Mouse (Mus musculus) midbrain, embryonic 12.5 days (tissue): ENCODE measurements at regions not wholly inside any gene's neighbourhood (a gene's known extent, or its start where the extent isn't known, plus 50 kb on each side); places are given as distances from the start of the nearest gene placed in this dataset.

Experiments used
- ATAC-seq: fragments of 200-750 bp; cut with Nextera tagmentation; 2 replicates; pipeline ENCODE4 v1.8.0; 2017; ENCODE audit warnings: low read depth, moderate TSS enrichment, moderate library complexity; ENCODE audit not compliant: low FRiP score
- H3K27ac ChIP-seq: fragments of 300-500 bp; sonication (generic); replicated peaks from 2 replicates; pipeline ENCODE4 v1.5.1; 2016; ENCODE audit warnings: mild to moderate bottlenecking
- H3K27me3 ChIP-seq: fragments of 300-500 bp; sonication (generic); 2 replicates; pipeline ENCODE4 v1.6.1; 2016; ENCODE audit warnings: mild to moderate bottlenecking
- H3K36me3 ChIP-seq: fragments of 300-500 bp; sonication (generic); 2 replicates; pipeline ENCODE4 v1.6.1; 2016
- H3K4me1 ChIP-seq: fragments of 300-500 bp; sonication (generic); 2 replicates; pipeline ENCODE4 v1.6.1; 2016
- H3K4me2 ChIP-seq: fragments of 300-500 bp; sonication (generic); replicated peaks from 2 replicates; pipeline ENCODE4 v1.6.1; 2016; ENCODE audit warnings: mild to moderate bottlenecking, moderate library complexity
- H3K4me3 ChIP-seq: fragments of 300-500 bp; sonication (generic); 2 replicates; pipeline ENCODE4 v1.5.1; 2016; ENCODE audit warnings: mild to moderate bottlenecking
- H3K9ac ChIP-seq: fragments of 300-500 bp; sonication (generic); replicated peaks from 2 replicates; pipeline ENCODE4 v1.6.1; 2016; ENCODE audit warnings: mild to moderate bottlenecking, moderate library complexity
- H3K9me3 ChIP-seq: fragments of 300-500 bp; sonication (generic); 2 replicates; pipeline ENCODE4 v1.6.1; 2016; ENCODE audit warnings: mild to moderate bottlenecking
- WGBS: fragments of 180-500 bp; shearing (Covaris S2); methylation state at CpG from one replicate; pipeline ENCODE4 v1.1.7; 2016; 5-methylcytosine and 5-hydroxymethylcytosine counted together

- Histone ChIP-seq H3K9ac (no peak overlapping the region), H3K4me1 (no peaks in the 10 kb centered on the region), H3K36me3 (no peaks in the 10 kb centered on the region), H3K27ac (no peak overlapping the region), H3K4me2 (no peak overlapping the region), H3K27me3 (no peaks in the 10 kb centered on the region), H3K9me3 (no peaks in the 10 kb centered on the region), H3K4me3 (no peak overlapping the region)
- no peak for ATAC-seq
- WGBS: 85% methylated on average over 5 of the region's 5 CpGs
Measured at GRCm38 (mm10) chr12:54472881-54473280, 183.5 kb downstream of the Sptssa start.

- no peak overlapping the region for H3K9ac ChIP-seq
- no peak overlapping the region for H3K4me3 ChIP-seq
- H3K4me2 ChIP-seq: no peak overlapping the region
- H3K9me3 ChIP-seq: no peaks in the 10 kb centered on the region
- H3K27me3 ChIP-seq: no peaks in the 10 kb centered on the region
- WGBS: 79% methylated on average over 3 of the region's 3 CpGs
- no peaks in the 10 kb centered on the region for H3K36me3 ChIP-seq
- no peak for ATAC-seq
- H3K27ac ChIP-seq: no peak overlapping the region
- H3K4me1 ChIP-seq: no peaks in the 10 kb centered on the region
Measured at GRCm38 (mm10) chr12:54472407-54472806, 184.0 kb downstream of the Sptssa start.

- ATAC-seq: no peak
- Histone ChIP-seq H3K27me3 (no peaks in the 10 kb centered on the region), H3K4me2 (no peak overlapping the region), H3K36me3 (no peaks in the 10 kb centered on the region), H3K4me1 (no peaks in the 10 kb centered on the region), H3K9ac (no peak overlapping the region), H3K9me3 (no peaks in the 10 kb centered on the region), H3K27ac (no peak overlapping the region), H3K4me3 (no peak overlapping the region)
- WGBS: 82% methylated on average over 2 of the region's 2 CpGs
Measured at GRCm38 (mm10) chr12:54467635-54468034, 188.7 kb downstream of the Sptssa start.

GRCm38 (mm10) chr12:54463806-54464205 is 192.6 kb downstream of the Sptssa start:
- 85% methylated on average over 7 of the region's 7 CpGs for WGBS
- Histone ChIP-seq H3K36me3 (no peaks in the 10 kb centered on the region), H3K4me2 (no peak overlapping the region), H3K27ac (no peak overlapping the region), H3K9ac (no peak overlapping the region), H3K4me3 (no peak overlapping the region), H3K9me3 (no peaks in the 10 kb centered on the region), H3K4me1 (no peaks in the 10 kb centered on the region), H3K27me3 (no peaks in the 10 kb centered on the region)
- ATAC-seq: no peak

GRCm38 (mm10) chr12:54461411-54461810 is 195.0 kb downstream of the Sptssa start:
- Histone ChIP-seq H3K27me3 (no peaks in the 10 kb centered on the region), H3K4me1 (no peaks in the 10 kb centered on the region), H3K4me3 (no peak overlapping the region), H3K4me2 (no peak overlapping the region), H3K9ac (no peak overlapping the region), H3K27ac (no peak overlapping the region), H3K36me3 (no peaks in the 10 kb centered on the region), H3K9me3 (no peaks in the 10 kb centered on the region)
- WGBS: 90% methylated on average over 3 of the region's 3 CpGs
- no peak for ATAC-seq

GRCm38 (mm10) chr12:54460135-54460523 is 196.2 kb downstream of the Sptssa start:
- no peak overlapping the region for H3K4me3 ChIP-seq
- H3K36me3 ChIP-seq: no peaks in the 10 kb centered on the region
- no peak for ATAC-seq
- no peak overlapping the region for H3K9ac ChIP-seq
- H3K27ac ChIP-seq: no peak overlapping the region
- WGBS: 82% methylated on average over 7 of the region's 7 CpGs
- no peaks in the 10 kb centered on the region for H3K27me3 ChIP-seq
- H3K4me1 ChIP-seq: no peaks in the 10 kb centered on the region
- no peak overlapping the region for H3K4me2 ChIP-seq
- H3K9me3 ChIP-seq: no peaks in the 10 kb centered on the region

- Histone ChIP-seq H3K9ac (no peak overlapping the region), H3K27ac (no peak overlapping the region), H3K36me3 (no peaks in the 10 kb centered on the region), H3K27me3 (peaks cover 3% of the 10 kb centered on the region; the same call in 1 of the 2 replicates), H3K4me1 (no peaks in the 10 kb centered on the region), H3K4me3 (no peak overlapping the region), H3K9me3 (no peaks in the 10 kb centered on the region), H3K4me2 (no peak overlapping the region)
- WGBS: 86% methylated on average over 11 of the region's 11 CpGs
- ATAC-seq: no peak
Measured at GRCm38 (mm10) chr12:54459462-54460134, 196.8 kb downstream of the Sptssa start.

- Histone ChIP-seq H3K9ac (no peak overlapping the region), H3K4me3 (no peak overlapping the region), H3K36me3 (no peaks in the 10 kb centered on the region), H3K9me3 (no peaks in the 10 kb centered on the region), H3K4me2 (no peak overlapping the region), H3K27me3 (peaks cover 4% of the 10 kb centered on the region; the same call in 1 of the 2 replicates), H3K4me1 (no peaks in the 10 kb centered on the region), H3K27ac (no peak overlapping the region)
- no peak for ATAC-seq
- WGBS: 85% methylated on average over 8 of the region's 8 CpGs
Measured at GRCm38 (mm10) chr12:54456731-54457130, 199.6 kb downstream of the Sptssa start.

GRCm38 (mm10) chr12:54454606-54455005 is 201.8 kb downstream of the Sptssa start:
- Histone ChIP-seq H3K4me2 (no peak overlapping the region), H3K36me3 (no peaks in the 10 kb centered on the region), H3K9ac (no peak overlapping the region), H3K4me1 (no peaks in the 10 kb centered on the region), H3K27ac (no peak overlapping the region), H3K9me3 (no peaks in the 10 kb centered on the region), H3K27me3 (peaks cover 4% of the 10 kb centered on the region; the same call in 1 of the 2 replicates), H3K4me3 (no peak overlapping the region)
- no peak for ATAC-seq
- 91% methylated on average over 10 of the region's 10 CpGs for WGBS

GRCm38 (mm10) chr12:54453343-54453742 is 203.0 kb downstream of the Sptssa start:
- ATAC-seq: no peak
- no peaks in the 10 kb centered on the region for H3K36me3 ChIP-seq
- 90% methylated on average over 4 of the region's 4 CpGs for WGBS

GRCm38 (mm10) chr12:54450369-54450768 is 206.0 kb downstream of the Sptssa start:
- 74% methylated on average over 10 of the region's 10 CpGs for WGBS
- no peak for ATAC-seq

More at GRCm38 (mm10) chr12:54453343-54453742, 203.0 kb downstream of the Sptssa start:
- Histone ChIP-seq H3K27me3 (peaks cover 4% of the 10 kb centered on the region; the same call in 1 of the 2 replicates), H3K4me1 (no peaks in the 10 kb centered on the region), H3K9ac (no peak overlapping the region), H3K9me3 (no peaks in the 10 kb centered on the region), H3K4me3 (no peak overlapping the region), H3K4me2 (no peak overlapping the region), H3K27ac (no peak overlapping the region)

GRCm38 (mm10) chr12:54448221-54448620 is 208.2 kb downstream of the Sptssa start:
- no peak for ATAC-seq
- H3K4me1 ChIP-seq: 0 out of 2 replicates have a peak, but pooled peaks cover 6% of the 10 kb centered on the region
- WGBS: 72% methylated on average over 2 of the region's 2 CpGs

More at GRCm38 (mm10) chr12:54450369-54450768, 206.0 kb downstream of the Sptssa start:
- H3K36me3 ChIP-seq: no peaks in the 10 kb centered on the region
- H3K9me3 ChIP-seq: no peaks in the 10 kb centered on the region
- no peak overlapping the region for H3K9ac ChIP-seq
- H3K4me2 ChIP-seq: no peak overlapping the region
- no peak overlapping the region for H3K4me3 ChIP-seq
- H3K27me3 ChIP-seq: peaks cover 4% of the 10 kb centered on the region; the same call in 1 of the 2 replicates
- 0 out of 2 replicates have a peak, but pooled peaks cover 6% of the 10 kb centered on the region for H3K4me1 ChIP-seq
- H3K27ac ChIP-seq: no peak overlapping the region

More at GRCm38 (mm10) chr12:54448221-54448620, 208.2 kb downstream of the Sptssa start:
- no peak overlapping the region for H3K27ac ChIP-seq
- no peak overlapping the region for H3K4me2 ChIP-seq
- no peak overlapping the region for H3K9ac ChIP-seq
- no peaks in the 10 kb centered on the region for H3K9me3 ChIP-seq
- H3K4me3 ChIP-seq: no peak overlapping the region
- H3K36me3 ChIP-seq: no peaks in the 10 kb centered on the region
- peaks cover 3% of the 10 kb centered on the region; the same call in 1 of the 2 replicates for H3K27me3 ChIP-seq
